Mouse (Mus musculus) midbrain, embryonic 16.5 days (tissue): ENCODE results near the gene AI481877. TPM values are rescaled to one million over a fixed set of nuclear protein-coding genes. Genes with fewer than 3 reads are reported as not detected.
"Not testable (repeated sequence)": the region's sequence is repeated elsewhere in the genome, so short reads cannot be mapped to it uniquely, and the experiment has no call there.

Experiments used
- ATAC-seq: fragments of 200-750 bp; cut with Nextera tagmentation; 2 replicates; pipeline ENCODE4 v1.8.0; 2017; ENCODE audit warnings: moderate TSS enrichment
- H3K27ac ChIP-seq: fragments of 300-500 bp; sonication (generic); 2 replicates; pipeline ENCODE4 v1.5.1; 2014; ENCODE audit warnings: mild to moderate bottlenecking, low read length, mixed read lengths
- H3K27me3 ChIP-seq: fragments of 300-500 bp; sonication (generic); 2 replicates; pipeline ENCODE4 v1.6.1; 2014; ENCODE audit warnings: low read depth, low read length, mixed read lengths; ENCODE audit not compliant: control insufficient read depth, insufficient read depth
- H3K36me3 ChIP-seq: fragments of 300-500 bp; sonication (generic); 2 replicates; pipeline ENCODE4 v1.6.1; 2014; ENCODE audit warnings: mild to moderate bottlenecking, low read length, moderate library complexity, mixed read lengths; ENCODE audit not compliant: control insufficient read depth, insufficient read depth
- H3K4me1 ChIP-seq: fragments of 300-500 bp; sonication (generic); 2 replicates; pipeline ENCODE4 v1.6.1; 2014; ENCODE audit warnings: mild to moderate bottlenecking, low read length, mixed read lengths; ENCODE audit not compliant: control insufficient read depth, insufficient read depth
- H3K4me2 ChIP-seq: fragments of 300-500 bp; sonication (generic); 2 replicates; pipeline ENCODE4 v1.6.1; 2014; ENCODE audit warnings: mild to moderate bottlenecking, low read length, mixed read lengths
- H3K4me3 ChIP-seq: fragments of 300-500 bp; sonication (generic); 2 replicates; pipeline ENCODE4 v1.5.1; 2014; ENCODE audit warnings: low read depth, mild to moderate bottlenecking, low read length, moderate library complexity, mixed read lengths
- H3K9ac ChIP-seq: fragments of 300-500 bp; sonication (generic); 2 replicates; pipeline ENCODE4 v1.6.1; 2014; ENCODE audit warnings: low read depth, low read length, mixed read lengths
- H3K9me3 ChIP-seq: fragments of 300-500 bp; sonication (generic); replicated peaks from 2 replicates; pipeline ENCODE4 v1.6.1; 2014; ENCODE audit warnings: mild to moderate bottlenecking, low read length, mixed read lengths; ENCODE audit not compliant: control insufficient read depth, poor library complexity, severe bottlenecking
- WGBS: fragments of 180-500 bp; shearing (Covaris S2); extraction: QIAGEN DNeasy Blood & Tissue Kit; methylation state at CpG from one replicate; pipeline ENCODE4 v1.1.7; 2014; 5-methylcytosine and 5-hydroxymethylcytosine counted together
- polyA plus RNA-seq: library from polyadenylated mRNA; unstranded; fragments of >200 nt; fragmentation: Nextera tagmentation; extraction: Ambion mirVana; gene quantifications from 2 replicates; pipeline ENCODE4 v1.2.1, GENCODE M21; 2015

The AI481877 gene
- 0.04 TPM in 1 of 2 replicates, not detected in the other for polyA plus RNA-seq

- not testable (repeated sequence) for H3K4me1 ChIP-seq, H3K36me3 ChIP-seq, H3K9ac ChIP-seq, ATAC-seq, H3K27ac ChIP-seq, H3K9me3 ChIP-seq, H3K27me3 ChIP-seq, H3K4me3 ChIP-seq, H3K4me2 ChIP-seq
- 81% methylated on average over 2 of the region's 6 CpGs for WGBS
Observed at GRCm38 (mm10) chr4:59138507-59139033, at the start of gene AI481877. Gene AI481877 (minus strand): TSS chr4:59138983.

GRCm38 (mm10) chr4:59188474-59188801 lies 49.7 kb upstream of the AI481877 start:
- Histone ChIP-seq H3K36me3 (no peaks in the 10 kb centered on the region), H3K4me1 (peaks cover 8% of the 10 kb centered on the region), H3K9ac (peak overlapping the region; percentile 100), H3K4me2 (peak overlapping the region; percentile 70), H3K4me3 (peak overlapping the region; percentile 96), H3K27me3 (no peaks in the 10 kb centered on the region), H3K9me3 (no peaks in the 10 kb centered on the region), H3K27ac (peak overlapping the region; percentile 98)
- ATAC-seq, result no peak
- WGBS, result 17% methylated on average over 4 of the region's 4 CpGs

- peaks cover 8% of the 10 kb centered on the region for H3K4me1 ChIP-seq
- no peaks in the 10 kb centered on the region for H3K27me3 ChIP-seq
- WGBS, result 20% methylated on average over 3 of the region's 3 CpGs
- ATAC-seq, result no peak
- H3K4me3 ChIP-seq, result no peak overlapping the region
- H3K36me3 ChIP-seq, result no peaks in the 10 kb centered on the region
- no peaks in the 10 kb centered on the region for H3K9me3 ChIP-seq
- no peak overlapping the region for H3K4me2 ChIP-seq
- no peak overlapping the region for H3K27ac ChIP-seq
- H3K9ac ChIP-seq, result no peak overlapping the region
Observed at GRCm38 (mm10) chr4:59187289-59187688, 48.5 kb upstream of the AI481877 start.

GRCm38 (mm10) chr4:59185671-59186070 lies 46.9 kb upstream of the AI481877 start:
- no peak for ATAC-seq
- H3K4me3 ChIP-seq, result no peak overlapping the region
- no peaks in the 10 kb centered on the region for H3K27me3 ChIP-seq
- peaks cover 5% of the 10 kb centered on the region; the same call in 1 of the 2 replicates for H3K4me1 ChIP-seq
- H3K4me2 ChIP-seq, result no peak overlapping the region
- no peaks in the 10 kb centered on the region for H3K36me3 ChIP-seq
- H3K9ac ChIP-seq, result no peak overlapping the region
- 69% methylated on average over 3 of the region's 3 CpGs for WGBS
- H3K27ac ChIP-seq, result no peak overlapping the region
- H3K9me3 ChIP-seq, result no peaks in the 10 kb centered on the region

- Histone ChIP-seq H3K27ac (no peak overlapping the region), H3K4me1 (peaks cover 4% of the 10 kb centered on the region; the same call in 1 of the 2 replicates), H3K9me3 (no peaks in the 10 kb centered on the region), H3K4me2 (no peak overlapping the region), H3K27me3 (no peaks in the 10 kb centered on the region), H3K36me3 (no peaks in the 10 kb centered on the region), H3K4me3 (no peak overlapping the region), H3K9ac (no peak overlapping the region)
- no peak for ATAC-seq
- 45% methylated on average over 5 of the region's 5 CpGs for WGBS
Observed at GRCm38 (mm10) chr4:59181320-59182271, 42.8 kb upstream of the AI481877 start.

GRCm38 (mm10) chr4:59177566-59177965 lies 38.8 kb upstream of the AI481877 start:
- ATAC-seq, result no peak
- no peaks in the 10 kb centered on the region for H3K9me3 ChIP-seq
- no peak overlapping the region for H3K9ac ChIP-seq
- no peak overlapping the region for H3K27ac ChIP-seq
- H3K36me3 ChIP-seq, result no peaks in the 10 kb centered on the region
- 97% methylated on average over 2 of the region's 2 CpGs for WGBS
- no peak overlapping the region for H3K4me3 ChIP-seq
- peaks cover 4% of the 10 kb centered on the region; the same call in 1 of the 2 replicates for H3K4me1 ChIP-seq
- no peak overlapping the region for H3K4me2 ChIP-seq
- no peaks in the 10 kb centered on the region for H3K27me3 ChIP-seq

GRCm38 (mm10) chr4:59175929-59176328 lies 37.1 kb upstream of the AI481877 start:
- Histone ChIP-seq H3K9ac (no peak overlapping the region), H3K9me3 (no peaks in the 10 kb centered on the region), H3K4me2 (no peak overlapping the region), H3K4me1 (no peaks in the 10 kb centered on the region), H3K27me3 (no peaks in the 10 kb centered on the region), H3K36me3 (no peaks in the 10 kb centered on the region), H3K27ac (no peak overlapping the region), H3K4me3 (no peak overlapping the region)
- ATAC-seq, result no peak
- WGBS, result 65% methylated on average over 6 of the region's 6 CpGs

GRCm38 (mm10) chr4:59175003-59175402 lies 36.2 kb upstream of the AI481877 start:
- Histone ChIP-seq H3K9ac (no peak overlapping the region), H3K9me3 (no peaks in the 10 kb centered on the region), H3K4me3 (no peak overlapping the region), H3K4me2 (no peak overlapping the region), H3K36me3 (no peaks in the 10 kb centered on the region), H3K27me3 (no peaks in the 10 kb centered on the region), H3K4me1 (no peaks in the 10 kb centered on the region), H3K27ac (no peak overlapping the region)
- 69% methylated on average over 4 of the region's 4 CpGs for WGBS
- no peak for ATAC-seq
